Mouse (Mus musculus) liver, postnatal 0 days (tissue): ENCODE measurements around the gene Sel1l3.

Source experiments
- CTCF ChIP-seq: sonication (generic); IDR thresholded peaks from 2 replicates; pipeline ENCODE4 v1.5.1; 2016; ENCODE audit warnings: antibody characterized with exemption, low read depth
- EP300 ChIP-seq: IDR thresholded peaks from 2 replicates; pipeline ENCODE4 v1.6.1; 2016; ENCODE audit warnings: antibody characterized with exemption, low read depth, mild to moderate bottlenecking

DNA sequence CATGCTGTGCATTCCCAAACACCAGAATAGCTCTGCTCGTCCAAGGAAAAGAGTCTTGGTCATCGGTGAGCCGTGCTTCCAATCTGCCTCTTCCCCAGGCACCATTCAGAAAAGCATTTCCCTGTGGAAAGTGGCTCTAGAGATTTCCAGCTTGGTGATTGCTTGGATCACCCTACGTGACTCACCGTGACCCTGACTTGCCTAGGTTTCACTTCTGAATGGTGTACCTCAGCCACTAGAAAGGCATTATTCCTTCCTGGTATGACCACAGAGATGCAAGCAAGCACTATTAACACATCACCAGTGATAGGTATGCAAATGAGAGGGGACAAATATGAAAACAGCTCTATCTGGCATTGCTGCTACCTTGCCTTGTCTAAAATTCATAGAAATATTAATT is 28.2 kb upstream of the Sel1l3 start:
- TF ChIP-seq CTCF (no peak), EP300 (no peak)
